Mouse (Mus musculus): ENCODE data around the gene Focad.

DNA sequence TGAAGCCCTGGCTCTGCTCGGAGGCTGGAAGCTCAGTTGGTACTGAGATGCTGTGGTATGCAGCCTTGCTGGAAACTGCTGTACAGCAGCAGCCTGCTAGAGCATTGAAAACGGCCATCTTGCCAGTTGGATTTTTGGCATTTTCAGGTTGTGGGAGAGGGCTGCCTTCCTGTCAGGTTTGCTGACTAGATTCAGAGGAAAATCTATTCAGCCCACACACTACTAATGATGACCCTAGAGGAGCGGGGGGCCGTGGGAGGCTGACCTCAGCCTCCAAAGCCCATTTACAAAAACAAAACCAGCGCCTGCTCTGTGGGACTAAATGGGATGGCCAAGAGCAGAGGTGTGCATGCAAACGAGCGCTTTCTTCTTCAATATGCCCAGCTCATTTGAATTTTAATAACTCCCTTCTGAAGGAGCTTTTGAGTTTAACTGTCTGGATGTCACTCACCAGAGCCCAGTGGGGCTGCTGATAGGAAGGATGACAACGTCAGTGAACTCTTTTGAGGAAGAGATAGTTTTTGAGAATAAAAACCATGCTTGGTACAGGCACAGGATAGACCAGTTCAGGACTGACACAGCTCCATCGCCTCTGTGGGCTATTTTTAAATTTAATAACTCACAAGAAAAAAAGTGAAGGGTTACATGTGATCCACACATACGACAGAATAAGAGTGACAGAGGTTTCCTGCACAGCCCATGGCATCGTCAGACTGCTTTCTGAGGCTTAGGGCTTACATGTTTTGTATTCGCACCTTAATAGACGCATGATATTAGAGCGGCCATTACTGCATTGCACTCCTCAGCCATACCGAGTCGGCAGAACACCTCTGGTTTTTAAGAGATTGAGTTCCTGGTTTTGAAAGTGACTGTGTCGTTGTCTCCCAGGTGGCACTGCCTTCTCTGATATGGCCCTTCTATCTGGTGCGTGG, 278.1 kb downstream of the Focad start:
- TF ChIP-seq CTCF (IDR thresholded peaks at IDR 0.05; ENCODE audit: extremely low read depth, insufficient read depth, insufficient read length, insufficient replicate concordance): no peak
- no peak for TF ChIP-seq POLR2A (IDR thresholded peaks at IDR 0.05; ENCODE audit: low read depth, low read length)

Data from spleen, adult 2 months (tissue).